Mouse (Mus musculus): ENCODE results near the gene Zfp618.

DNA sequence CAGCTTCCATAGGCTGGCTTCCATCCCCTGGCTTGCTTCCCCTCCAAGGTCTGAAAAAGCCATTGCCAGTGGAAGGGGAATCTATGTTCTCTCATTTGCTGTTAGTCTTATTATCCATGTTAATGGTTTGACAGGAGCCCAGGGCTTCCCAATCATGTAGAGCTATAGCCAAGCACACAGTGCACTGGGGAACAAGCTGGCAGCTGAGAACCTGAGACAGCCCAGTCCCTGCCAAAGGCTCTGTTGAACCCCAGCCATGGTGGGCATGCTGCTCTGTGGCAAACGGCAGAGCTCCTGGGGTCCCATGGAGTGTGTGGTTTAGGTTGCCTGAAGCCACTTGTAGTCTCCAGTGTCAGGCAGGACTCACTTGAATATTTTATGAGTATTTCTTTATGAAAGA lies 44.4 kb downstream of the Zfp618 start:
- TF ChIP-seq POLR2A (IDR thresholded peaks at IDR 0.05; ENCODE audit: borderline replicate concordance, extremely low read depth, low read depth, low read length) (no peak), CTCF (IDR thresholded peaks at IDR 0.05; ENCODE audit: insufficient read depth, low read length) (no peak)
